In genomic region chr10:39185545-39185906, GRCm38 (mm10) we compare ENCODE assay signal across 8 mouse cellular contexts. TPM values are rescaled to one million over a fixed set of nuclear protein-coding genes. Genes with fewer than 3 reads are reported as not detected.
"Had no signal": no experiment of that assay in that cellular context is flagged by ENCODE, and none has a peak within 500 bp of the region (broad histone marks: within the 10 kb centered on the region; RNA-seq: fewer than 3 reads in every experiment).

No protein-coding gene starts in this region.

- H3K27me3 ChIP-seq: liver, embryonic 13.5 days; megakaryocyte, embryonic 14.5 days; midbrain, embryonic 12.5 days had no signal

- H3K4me1 ChIP-seq: liver, embryonic 13.5 days; megakaryocyte, embryonic 14.5 days had no signal

- H3K4me3 ChIP-seq: left cerebral cortex, adult 2 months; liver, embryonic 13.5 days; megakaryocyte, embryonic 14.5 days; midbrain, embryonic 12.5 days had no signal

- H3K4me2 ChIP-seq: liver, embryonic 13.5 days; midbrain, embryonic 12.5 days had no signal

- DNase-seq: kidney, adult 18-20 months; liver, embryonic 13.5 days; liver, postnatal 0 days; thymus, postnatal 36 days had no signal

- ATAC-seq: liver, postnatal 0 days had no signal

- H3K27ac ChIP-seq: left cerebral cortex, adult 2 months; liver, embryonic 13.5 days; macrophage; midbrain, embryonic 12.5 days had no signal

- H3K9ac ChIP-seq: liver, embryonic 13.5 days; liver, postnatal 0 days; midbrain, embryonic 12.5 days had no signal

- H3K9me3 ChIP-seq: liver, embryonic 13.5 days; megakaryocyte, embryonic 14.5 days; midbrain, embryonic 12.5 days had no signal

- H3K36me3 ChIP-seq: liver, embryonic 13.5 days; midbrain, embryonic 12.5 days had no signal

RNA-seq across cellular contexts. Expression of gene Ccn6, which starts 21.9 kb away (rescaled TPM):
- polyA plus RNA-seq: liver, postnatal 0 days; macrophage had no signal
